Mouse (Mus musculus) heart, embryonic 13.5 days (tissue): ENCODE results near the gene Spata1. TPM values are rescaled to one million over a fixed set of nuclear protein-coding genes. Genes with fewer than 3 reads are reported as not detected.

Experiments
- ATAC-seq: fragments of 200-750 bp; cut with Nextera tagmentation; 2 replicates; pipeline ENCODE4 v1.8.0; 2017; ENCODE audit warnings: moderate TSS enrichment; ENCODE audit not compliant: insufficient number of reproducible peaks, low FRiP score, low TSS enrichment; ENCODE audit errors: extremely low read depth
- H3K27ac ChIP-seq: fragments of 300-500 bp; sonication (generic); replicated peaks from 2 replicates; pipeline ENCODE4 v1.5.1; 2015; ENCODE audit warnings: moderate library complexity, mild to moderate bottlenecking, inconsistent platforms
- H3K27me3 ChIP-seq: fragments of 300-500 bp; sonication (generic); replicated peaks from 2 replicates; pipeline ENCODE4 v1.6.1; 2015; ENCODE audit warnings: mild to moderate bottlenecking, inconsistent platforms
- H3K36me3 ChIP-seq: fragments of 300-500 bp; sonication (generic); 2 replicates; pipeline ENCODE4 v1.6.1; 2015; ENCODE audit warnings: mild to moderate bottlenecking, inconsistent platforms
- H3K4me1 ChIP-seq: fragments of 300-500 bp; sonication (generic); 2 replicates; pipeline ENCODE4 v1.6.1; 2015; ENCODE audit warnings: inconsistent platforms
- H3K4me2 ChIP-seq: fragments of 300-500 bp; sonication (generic); 2 replicates; pipeline ENCODE4 v1.6.1; 2015; ENCODE audit warnings: inconsistent platforms, mild to moderate bottlenecking, moderate library complexity
- H3K4me3 ChIP-seq: fragments of 300-500 bp; sonication (generic); 2 replicates; pipeline ENCODE4 v1.5.1; 2015; ENCODE audit warnings: moderate library complexity, mild to moderate bottlenecking, inconsistent platforms
- H3K9ac ChIP-seq: fragments of 300-500 bp; sonication (generic); 2 replicates; pipeline ENCODE4 v1.6.1; 2015; ENCODE audit warnings: inconsistent platforms, mild to moderate bottlenecking, moderate library complexity
- H3K9me3 ChIP-seq: fragments of 300-500 bp; sonication (generic); 2 replicates; pipeline ENCODE4 v1.6.1; 2016; ENCODE audit warnings: inconsistent platforms
- WGBS: fragments of 180-500 bp; shearing (Covaris S2); methylation state at CpG from one replicate; pipeline ENCODE4 v1.1.7; 2015; ENCODE audit warnings: mixed read lengths; 5-methylcytosine and 5-hydroxymethylcytosine counted together
- polyA plus RNA-seq: library from polyadenylated mRNA; unstranded; fragments of >200 nt; fragmentation: Nextera tagmentation; extraction: Ambion mirVana; gene quantifications from 2 replicates; pipeline ENCODE4 v1.2.1, GENCODE M21; 2015

Spata1 gene
- 5.3 and 6.3 TPM in 2 replicates for polyA plus RNA-seq

GRCm38 (mm10) chr3:146499431-146500002 is at the start of gene Spata1, which contains the start of gene Gng5:
Gene Spata1 (minus strand): TSS chr3:146499753.
Gene Gng5 (plus strand): TSS chr3:146499807.
- H3K4me2 ChIP-seq, result peak within 1 kb of the TSS; percentile 93
- H3K27ac ChIP-seq, result peak within 1 kb of the TSS; percentile 98
- H3K36me3 ChIP-seq, result peaks cover 18% of the 10 kb centered on the region
- H3K9me3 ChIP-seq, result no peaks in the 10 kb centered on the region
- WGBS, result 0% methylated on average over 54 of the region's 88 CpGs
- H3K4me3 ChIP-seq, result peak within 1 kb of the TSS; percentile 92
- no peaks in the 10 kb centered on the region for H3K27me3 ChIP-seq
- ATAC-seq, result peak; percentile 96
- peaks cover 39% of the 10 kb centered on the region for H3K4me1 ChIP-seq
- H3K9ac ChIP-seq, result peak within 1 kb of the TSS; percentile 98

DNA sequence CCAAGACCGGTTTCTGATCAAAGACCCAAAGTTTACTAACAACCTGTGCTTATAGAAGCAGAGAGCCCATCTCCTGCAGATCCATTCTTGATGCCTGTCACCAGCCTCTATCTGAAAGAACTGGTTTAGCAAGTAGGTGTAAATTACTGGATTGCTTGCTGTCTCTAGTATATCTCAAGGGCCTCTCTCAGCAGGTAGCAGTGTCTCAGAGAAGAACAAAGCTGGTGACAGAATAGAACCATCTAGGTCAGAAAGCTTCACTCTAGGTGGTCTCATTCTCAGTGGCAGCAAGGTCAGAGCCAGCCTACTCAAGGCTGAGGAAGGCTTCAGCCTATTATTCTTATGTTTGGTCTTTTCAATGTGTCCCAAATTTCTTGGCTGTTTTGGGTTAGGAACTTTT is 44.1 kb upstream of the Spata1 start:
- Histone ChIP-seq H3K27me3 (no peaks in the 10 kb centered on the region), H3K4me1 (no peaks in the 10 kb centered on the region), H3K9me3 (no peaks in the 10 kb centered on the region), H3K9ac (no peak overlapping the region), H3K27ac (no peak overlapping the region), H3K4me3 (no peak overlapping the region), H3K36me3 (no peaks in the 10 kb centered on the region), H3K4me2 (no peak overlapping the region)
- 44% methylated on average over 1 of the region's 1 CpGs for WGBS
- ATAC-seq, result no peak

DNA sequence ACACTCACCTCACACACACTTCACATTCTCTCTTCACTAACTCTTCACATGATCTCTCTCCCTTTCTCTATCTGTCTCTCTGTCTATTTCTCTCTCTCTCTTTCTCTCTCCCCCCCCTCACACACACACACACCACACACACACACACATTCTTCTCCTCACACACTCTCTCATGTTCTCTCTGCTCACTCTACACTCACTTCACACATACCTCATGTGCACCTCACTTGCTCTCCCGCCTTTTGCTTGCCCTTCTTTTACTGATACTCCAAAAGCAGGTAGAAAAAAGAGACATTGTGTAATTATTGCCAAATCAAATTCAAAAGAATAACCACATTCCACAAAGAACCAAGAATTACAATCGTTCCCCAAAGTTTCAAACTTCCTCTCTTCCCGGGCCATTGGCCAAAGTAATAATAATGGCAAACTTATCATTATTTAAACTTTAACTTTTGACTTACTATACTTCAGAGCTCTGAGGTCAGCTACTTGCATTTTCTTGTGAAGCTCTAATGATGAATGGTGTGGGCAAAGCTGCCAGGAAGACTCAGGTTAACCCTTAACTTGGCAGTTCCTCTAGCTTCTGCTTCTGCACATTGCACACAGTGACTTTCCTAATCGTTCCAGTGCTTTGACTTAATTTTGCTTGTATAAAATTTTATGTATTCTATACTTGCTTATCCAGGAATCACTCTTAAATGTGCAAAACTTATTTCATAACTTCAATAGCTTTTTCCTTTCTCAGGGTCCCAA is 41.1 kb upstream of the Spata1 start:
- H3K4me3 ChIP-seq, result no peak overlapping the region
- no peak overlapping the region for H3K4me2 ChIP-seq
- H3K36me3 ChIP-seq, result no peaks in the 10 kb centered on the region
- no peaks in the 10 kb centered on the region for H3K27me3 ChIP-seq
- no peak overlapping the region for H3K9ac ChIP-seq
- H3K27ac ChIP-seq, result no peak overlapping the region
- H3K4me1 ChIP-seq, result no peaks in the 10 kb centered on the region
- WGBS, result 63% methylated on average over 4 of the region's 4 CpGs
- no peak for ATAC-seq
- H3K9me3 ChIP-seq, result no peaks in the 10 kb centered on the region

DNA sequence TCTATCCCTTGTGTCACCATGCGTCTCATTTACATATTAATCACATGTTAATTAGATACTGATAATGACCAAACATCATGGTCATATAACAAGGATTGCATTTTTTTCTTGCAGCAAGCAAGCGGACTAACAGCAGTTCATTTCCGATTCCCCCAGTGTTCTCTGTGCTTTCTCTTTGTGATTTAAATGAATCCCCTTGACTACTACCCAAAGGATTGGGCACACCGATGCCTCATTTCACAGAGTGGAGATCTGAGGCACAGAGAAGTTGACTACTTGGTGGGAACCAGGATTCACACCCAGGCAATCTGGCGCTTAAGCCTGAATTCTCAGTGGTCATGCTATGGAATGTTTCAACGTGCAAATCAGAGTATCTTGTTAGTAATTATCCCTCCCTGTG is 35.4 kb upstream of the Spata1 start:
- no peak overlapping the region for H3K9ac ChIP-seq
- no peaks in the 10 kb centered on the region for H3K4me1 ChIP-seq
- WGBS, result 60% methylated on average over 6 of the region's 6 CpGs
- H3K4me2 ChIP-seq, result no peak overlapping the region
- no peaks in the 10 kb centered on the region for H3K27me3 ChIP-seq
- no peak for ATAC-seq
- no peak overlapping the region for H3K27ac ChIP-seq
- H3K9me3 ChIP-seq, result no peaks in the 10 kb centered on the region
- no peaks in the 10 kb centered on the region for H3K36me3 ChIP-seq
- no peak overlapping the region for H3K4me3 ChIP-seq

DNA sequence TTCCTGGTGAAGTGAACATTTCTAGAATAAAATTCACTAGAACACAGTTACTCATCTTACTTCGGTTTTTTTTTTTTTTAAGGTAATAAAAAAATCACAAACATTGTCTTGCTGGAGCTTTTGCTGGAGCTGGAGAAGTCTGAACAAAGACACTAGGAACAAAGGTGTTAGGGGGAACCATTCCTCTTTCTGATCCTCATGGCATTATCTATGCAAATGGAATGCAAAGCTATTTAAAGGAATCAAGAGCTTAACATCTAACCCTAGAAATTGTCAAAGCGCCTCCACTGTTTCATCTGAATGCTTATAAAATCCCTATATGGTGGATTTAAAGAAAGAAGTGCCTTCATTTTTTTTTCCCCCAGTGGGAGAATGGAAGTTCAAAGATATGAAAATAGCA is 28.8 kb upstream of the Spata1 start:
- no peaks in the 10 kb centered on the region for H3K36me3 ChIP-seq

DNA sequence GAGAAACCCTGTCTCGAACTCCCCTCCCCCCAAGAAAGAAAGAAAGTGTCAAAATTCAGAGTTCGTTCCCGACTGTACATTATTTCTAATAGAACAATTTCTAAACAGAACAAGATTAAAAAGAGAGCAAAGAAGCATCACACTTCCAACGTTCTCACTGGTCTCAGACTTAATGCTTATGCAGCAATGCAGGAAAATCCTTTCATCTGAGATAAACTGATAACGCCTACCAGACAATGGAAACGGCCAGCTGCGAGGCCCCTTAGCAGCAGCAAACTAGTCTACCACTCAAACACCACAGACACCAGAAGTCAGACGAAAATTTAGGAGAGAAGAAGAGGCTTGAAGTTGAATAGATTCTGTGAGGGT is 22.1 kb upstream of the Spata1 start:
- ATAC-seq, result no peak
- WGBS, result 8% methylated on average over 8 of the region's 8 CpGs
- no peaks in the 10 kb centered on the region for H3K9me3 ChIP-seq

More for the DNA sequence above, 28.8 kb upstream of the Spata1 start:
- H3K27ac ChIP-seq, result no peak overlapping the region
- H3K4me3 ChIP-seq, result no peak overlapping the region
- no peak overlapping the region for H3K9ac ChIP-seq
- no peaks in the 10 kb centered on the region for H3K27me3 ChIP-seq
- 34% methylated on average over 2 of the region's 2 CpGs for WGBS
- no peaks in the 10 kb centered on the region for H3K9me3 ChIP-seq
- no peak for ATAC-seq
- H3K4me2 ChIP-seq, result no peak overlapping the region
- H3K4me1 ChIP-seq, result no peaks in the 10 kb centered on the region

GRCm38 (mm10) chr3:146520798-146521651 is 21.5 kb upstream of the Spata1 start, which contains the start of gene Rpf1:
Gene Rpf1 (minus strand): TSS chr3:146521429.
- Histone ChIP-seq H3K9me3 (no peaks in the 10 kb centered on the region), H3K4me1 (peaks cover 14% of the 10 kb centered on the region), H3K27ac (peak within 1 kb of the TSS; percentile 99), H3K9ac (peak within 1 kb of the TSS; percentile 95), H3K4me3 (peak within 1 kb of the TSS; percentile 92), H3K4me2 (peak within 1 kb of the TSS; percentile 74), H3K27me3 (no peaks in the 10 kb centered on the region), H3K36me3 (peaks cover 22% of the 10 kb centered on the region)
- under 1% methylated on average over 55 of the region's 82 CpGs for WGBS
- ATAC-seq, result peak; percentile 86

More for the DNA sequence above, 22.1 kb upstream of the Spata1 start:
- Histone ChIP-seq H3K4me3 (peak overlapping the region; percentile 92), H3K36me3 (peaks cover 22% of the 10 kb centered on the region), H3K27ac (peak overlapping the region; percentile 99), H3K4me2 (peak overlapping the region; percentile 74), H3K9ac (peak overlapping the region; percentile 95), H3K4me1 (peaks cover 14% of the 10 kb centered on the region), H3K27me3 (no peaks in the 10 kb centered on the region)

DNA sequence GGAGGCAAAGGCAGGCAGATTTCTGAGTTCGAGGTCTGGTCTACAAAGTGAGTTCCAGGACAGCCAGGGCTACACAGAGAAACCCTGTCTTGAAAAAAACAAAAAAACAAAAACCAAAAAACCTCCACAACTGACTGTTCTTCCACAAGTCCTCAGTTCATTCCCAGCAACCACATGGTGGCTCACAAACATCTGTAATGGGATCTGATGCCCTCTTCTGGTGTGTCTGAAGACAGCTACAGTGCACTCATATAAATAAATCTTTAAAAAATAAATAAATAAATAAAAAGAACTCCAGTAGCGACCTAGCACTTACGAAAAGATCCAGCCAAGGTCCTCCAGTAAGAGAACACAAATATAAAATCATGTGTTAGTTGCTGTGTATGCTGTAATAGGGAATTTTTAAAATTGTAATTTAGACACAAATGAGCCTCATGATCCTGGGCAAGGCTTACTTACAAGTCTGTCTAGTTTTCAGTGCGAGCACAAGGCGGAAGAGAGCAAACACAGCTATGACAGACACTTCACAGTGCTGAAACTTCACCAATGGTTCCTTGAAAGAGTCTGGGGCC is 20.8 kb upstream of the Spata1 start:
- ATAC-seq, result no peak
- 35% methylated on average over 5 of the region's 5 CpGs for WGBS
- peaks cover 26% of the 10 kb centered on the region for H3K36me3 ChIP-seq

GRCm38 (mm10) chr3:146506711-146507110 is 7.2 kb upstream of the Spata1 start:
- Histone ChIP-seq H3K36me3 (peaks cover 83% of the 10 kb centered on the region), H3K9me3 (no peaks in the 10 kb centered on the region), H3K4me2 (no peak overlapping the region), H3K9ac (no peak overlapping the region), H3K27me3 (no peaks in the 10 kb centered on the region), H3K4me1 (peaks cover 25% of the 10 kb centered on the region), H3K27ac (no peak overlapping the region), H3K4me3 (no peak overlapping the region)
- WGBS, result 93% methylated on average over 7 of the region's 7 CpGs
- no peak for ATAC-seq

More for the DNA sequence above, 20.8 kb upstream of the Spata1 start:
- H3K4me2 ChIP-seq, result peak overlapping the region; percentile 74
- H3K27ac ChIP-seq, result peak overlapping the region; percentile 99
- H3K4me3 ChIP-seq, result peak overlapping the region; percentile 92
- H3K4me1 ChIP-seq, result peaks cover 14% of the 10 kb centered on the region
- peak overlapping the region; percentile 95 for H3K9ac ChIP-seq
- H3K9me3 ChIP-seq, result no peaks in the 10 kb centered on the region
- no peaks in the 10 kb centered on the region for H3K27me3 ChIP-seq

- WGBS, result 42% methylated on average over 5 of the region's 5 CpGs
- Histone ChIP-seq H3K9ac (peak overlapping the region; percentile 98), H3K4me3 (peak overlapping the region; percentile 92), H3K4me2 (peak overlapping the region; percentile 93), H3K36me3 (peaks cover 36% of the 10 kb centered on the region), H3K27me3 (no peaks in the 10 kb centered on the region), H3K4me1 (peaks cover 39% of the 10 kb centered on the region), H3K9me3 (no peaks in the 10 kb centered on the region), H3K27ac (0 out of 2 replicates have a peak overlapping the region, but pooled peaks have one; percentile 1)
- no peak for ATAC-seq
Observed at GRCm38 (mm10) chr3:146501601-146502123, 2.1 kb upstream of the Spata1 start.
